Mouse (Mus musculus): Measurements from ENCODE around the gene Atxn1. TPM values are rescaled to one million over a fixed set of nuclear protein-coding genes. Genes with fewer than 3 reads are reported as not detected.

Gene Atxn1
- polyA plus RNA-seq, 1 experiment from 2014 or later: 4.6 TPM

DNA sequence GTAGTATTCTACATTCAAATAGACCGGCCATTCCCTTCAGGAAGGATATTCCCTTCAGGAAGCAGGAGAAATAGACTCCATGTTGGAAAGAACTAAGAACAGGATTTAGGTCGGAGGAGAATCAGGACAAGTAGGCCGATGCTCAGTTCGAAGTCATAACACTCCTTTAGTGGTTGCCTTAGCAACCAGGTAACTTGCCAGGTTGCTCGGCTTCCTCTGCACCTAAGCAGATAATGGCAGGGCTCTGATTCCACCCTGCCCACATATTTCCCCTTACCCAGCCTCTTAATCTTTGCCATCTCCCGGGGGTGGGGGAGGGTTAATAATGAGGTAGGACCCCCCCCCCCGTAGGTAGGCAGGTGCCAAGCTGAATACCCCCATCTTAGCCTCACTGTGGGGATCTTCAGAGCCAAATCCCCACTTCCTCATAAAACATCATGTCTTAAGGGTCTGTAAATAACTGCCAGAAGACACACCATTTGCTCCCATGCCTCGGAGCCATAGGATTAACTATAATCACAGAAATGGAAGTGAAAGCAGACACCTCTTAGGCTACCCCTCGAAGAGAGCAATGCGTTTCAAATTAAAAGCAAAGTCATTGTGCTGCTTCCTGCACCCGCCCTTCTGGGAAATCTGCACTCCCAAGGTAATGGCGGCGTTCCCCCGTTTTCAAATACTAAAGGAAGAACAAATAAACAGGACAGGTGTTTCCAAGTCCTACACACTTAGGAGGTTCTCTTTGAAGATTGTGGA, 240.1 kb downstream of the Atxn1 start:
- no peaks in the 10 kb centered on the region for H3K36me3 ChIP-seq
- peaks cover 11% of the 10 kb centered on the region; the same call in 1 of the 2 replicates for H3K4me1 ChIP-seq
- no peak; the same call in 1 of the 2 replicates for ATAC-seq (ENCODE audit: insufficient number of reproducible peaks, insufficient read depth, low FRiP score, low TSS enrichment)
- H3K27me3 ChIP-seq: no peaks in the 10 kb centered on the region
- H3K9me3 ChIP-seq: no peaks in the 10 kb centered on the region
- no peak overlapping the region for H3K4me3 ChIP-seq
- 55% methylated on average over 14 of the region's 14 CpGs for whole genome bisulfite sequencing
- 0 out of 2 replicates have a peak overlapping the region, but pooled peaks have one; percentile 7 for H3K4me2 ChIP-seq (replicated peaks)
- H3K9ac ChIP-seq: no peak overlapping the region
- H3K27ac ChIP-seq: no peak overlapping the region

DNA sequence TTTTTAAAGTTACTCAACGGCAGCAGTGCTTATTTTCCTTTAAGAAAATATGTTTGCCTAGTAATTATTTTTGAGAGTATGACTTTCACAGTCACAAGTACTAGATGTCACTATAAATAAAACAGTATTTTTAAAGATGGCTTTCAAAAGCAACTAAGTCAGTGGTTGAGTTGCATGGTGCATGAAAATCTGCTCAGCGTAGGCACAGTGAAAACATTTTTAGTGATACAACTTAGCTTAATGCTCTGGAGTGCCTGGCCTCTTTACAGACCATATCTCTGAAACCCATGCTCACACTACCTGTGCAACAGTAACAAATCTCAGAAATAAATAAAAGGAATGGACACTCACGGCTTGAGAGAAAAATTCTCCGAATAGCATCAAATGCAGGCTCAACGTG, 241.9 kb downstream of the Atxn1 start:
- no peaks in the 10 kb centered on the region for H3K27me3 ChIP-seq
- ATAC-seq (ENCODE audit: insufficient number of reproducible peaks, insufficient read depth, low FRiP score, low TSS enrichment): no peak
- no peak overlapping the region for H3K27ac ChIP-seq
- no peak overlapping the region for H3K9ac ChIP-seq
- H3K4me3 ChIP-seq: no peak overlapping the region
- no peaks in the 10 kb centered on the region for H3K9me3 ChIP-seq
- WGBS: 75% methylated on average over 5 of the region's 5 CpGs
- H3K4me2 ChIP-seq (replicated peaks): no peak overlapping the region
- H3K4me1 ChIP-seq: peaks cover 19% of the 10 kb centered on the region; the same call in 1 of the 2 replicates
- H3K36me3 ChIP-seq: no peaks in the 10 kb centered on the region

DNA sequence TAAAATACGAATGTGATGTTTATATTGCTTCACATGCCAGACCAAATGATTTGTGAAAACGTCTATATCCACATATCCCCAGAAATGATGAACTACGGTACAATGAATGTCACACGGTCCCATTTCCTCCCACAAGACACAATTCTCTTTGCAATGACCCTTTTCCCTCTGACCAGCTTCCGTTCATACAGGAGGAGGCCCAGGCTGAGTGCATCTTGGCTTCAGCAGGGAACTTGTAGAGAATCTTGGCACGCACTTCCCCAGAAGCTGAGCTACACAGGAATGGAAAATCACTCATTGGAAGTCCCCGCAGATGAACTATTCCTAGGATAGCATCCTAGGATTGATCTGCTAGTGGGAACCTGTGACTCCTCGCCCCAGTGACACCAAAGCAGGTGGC, 243.2 kb downstream of the Atxn1 start:
- ATAC-seq (ENCODE audit: insufficient number of reproducible peaks, insufficient read depth, low FRiP score, low TSS enrichment): no peak
- no peak overlapping the region for H3K4me2 ChIP-seq (replicated peaks)
- no peak overlapping the region for H3K9ac ChIP-seq
- H3K36me3 ChIP-seq: no peaks in the 10 kb centered on the region
- no peak overlapping the region for H3K4me3 ChIP-seq
- WGBS: 83% methylated on average over 8 of the region's 8 CpGs
- H3K27ac ChIP-seq: no peak overlapping the region
- peaks cover 19% of the 10 kb centered on the region; the same call in 1 of the 2 replicates for H3K4me1 ChIP-seq
- no peaks in the 10 kb centered on the region for H3K27me3 ChIP-seq
- H3K9me3 ChIP-seq: no peaks in the 10 kb centered on the region

DNA sequence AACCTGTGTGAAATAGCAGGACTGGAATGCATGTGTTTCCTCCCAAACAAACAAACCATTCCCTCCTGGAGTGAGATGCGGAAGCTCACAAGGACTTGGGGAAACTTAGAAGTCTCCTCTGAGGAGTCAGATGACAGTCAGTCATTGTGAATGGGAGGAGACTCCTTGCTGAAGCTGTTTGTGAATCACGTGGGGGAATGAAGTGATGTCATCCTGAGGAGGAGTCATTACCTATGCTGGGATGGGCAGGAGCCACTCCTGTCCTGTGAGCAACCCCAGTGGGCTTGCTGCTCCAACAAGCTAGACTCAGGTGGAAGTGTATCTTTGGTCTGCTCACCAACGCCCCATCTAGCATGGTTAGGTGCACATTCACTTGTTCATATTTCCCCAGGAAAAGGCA, 246.0 kb downstream of the Atxn1 start:
- H3K36me3 ChIP-seq: no peaks in the 10 kb centered on the region
- no peak for ATAC-seq (ENCODE audit: insufficient number of reproducible peaks, insufficient read depth, low FRiP score, low TSS enrichment)
- H3K27me3 ChIP-seq: no peaks in the 10 kb centered on the region
- H3K4me2 ChIP-seq (replicated peaks): no peak overlapping the region
- H3K4me3 ChIP-seq: no peak overlapping the region
- no peak overlapping the region for H3K9ac ChIP-seq
- H3K27ac ChIP-seq: no peak overlapping the region
- peaks cover 8% of the 10 kb centered on the region; the same call in 1 of the 2 replicates for H3K4me1 ChIP-seq
- 39% methylated on average over 3 of the region's 3 CpGs for WGBS
- H3K9me3 ChIP-seq: no peaks in the 10 kb centered on the region

DNA sequence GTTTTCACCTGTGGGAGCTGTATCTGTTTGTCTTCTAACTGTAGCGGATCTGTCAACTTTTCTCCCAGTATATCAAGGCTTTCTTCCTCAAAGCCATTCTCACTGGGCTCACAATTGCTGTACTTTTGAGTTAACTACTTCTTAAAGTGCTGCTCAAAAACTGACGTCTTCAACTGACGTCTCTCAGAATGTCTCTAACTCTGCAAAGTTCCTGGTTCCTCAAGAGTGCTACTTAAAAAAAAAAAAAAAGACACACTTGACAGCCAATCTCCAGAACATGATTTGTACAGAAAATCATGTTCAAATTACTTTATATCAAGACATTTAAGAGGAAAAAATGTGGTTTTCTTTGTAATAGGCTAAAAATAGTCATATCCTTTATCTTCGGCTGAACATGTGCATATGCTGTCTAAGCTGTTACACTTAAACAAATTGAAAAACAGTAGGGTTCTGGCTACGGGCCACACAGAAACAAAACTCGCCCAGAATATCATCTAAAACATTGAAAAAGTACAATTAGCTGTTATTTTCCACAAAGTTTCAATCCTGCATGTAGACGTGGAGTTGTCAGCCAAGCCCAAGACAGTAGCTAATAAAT, 249.1 kb downstream of the Atxn1 start:
- no peak overlapping the region for H3K27ac ChIP-seq
- no peak overlapping the region for H3K9ac ChIP-seq
- WGBS: 72% methylated on average over 7 of the region's 7 CpGs
- no peak overlapping the region for H3K4me2 ChIP-seq (replicated peaks)
- no peak for ATAC-seq (ENCODE audit: insufficient number of reproducible peaks, insufficient read depth, low FRiP score, low TSS enrichment)
- H3K4me1 ChIP-seq: peaks cover 8% of the 10 kb centered on the region; the same call in 1 of the 2 replicates
- no peaks in the 10 kb centered on the region for H3K9me3 ChIP-seq
- H3K27me3 ChIP-seq: no peaks in the 10 kb centered on the region
- no peaks in the 10 kb centered on the region for H3K36me3 ChIP-seq
- H3K4me3 ChIP-seq: no peak overlapping the region

DNA sequence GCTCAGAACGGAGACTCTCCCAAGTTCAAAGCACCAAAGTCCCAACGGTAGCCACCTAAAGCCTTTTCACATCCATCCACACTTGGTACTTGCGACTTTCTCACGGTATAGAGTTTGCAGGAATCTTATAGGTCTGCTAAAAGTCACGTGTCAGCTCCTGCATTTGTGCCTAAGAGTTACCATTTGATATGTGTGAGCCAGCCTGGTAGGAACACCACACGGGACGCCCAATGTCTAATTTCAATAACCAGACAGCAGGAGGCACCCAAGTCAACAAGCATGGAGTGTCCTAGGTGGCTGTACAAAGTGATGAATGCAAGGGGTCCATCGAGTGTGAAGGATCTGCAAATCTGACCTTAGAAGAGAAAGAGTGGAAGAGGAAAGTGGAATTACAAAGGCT, 254.8 kb downstream of the Atxn1 start:
- Histone ChIP-seq H3K27me3 (no peaks in the 10 kb centered on the region), H3K4me3 (no peak overlapping the region), H3K9ac (no peak overlapping the region), H3K27ac (no peak overlapping the region), H3K9me3 (no peaks in the 10 kb centered on the region), H3K4me2 (replicated peaks) (no peak overlapping the region), H3K36me3 (no peaks in the 10 kb centered on the region), H3K4me1 (no peaks in the 10 kb centered on the region)
- ATAC-seq (ENCODE audit: insufficient number of reproducible peaks, insufficient read depth, low FRiP score, low TSS enrichment): no peak
- 88% methylated on average over 8 of the region's 8 CpGs for WGBS

DNA sequence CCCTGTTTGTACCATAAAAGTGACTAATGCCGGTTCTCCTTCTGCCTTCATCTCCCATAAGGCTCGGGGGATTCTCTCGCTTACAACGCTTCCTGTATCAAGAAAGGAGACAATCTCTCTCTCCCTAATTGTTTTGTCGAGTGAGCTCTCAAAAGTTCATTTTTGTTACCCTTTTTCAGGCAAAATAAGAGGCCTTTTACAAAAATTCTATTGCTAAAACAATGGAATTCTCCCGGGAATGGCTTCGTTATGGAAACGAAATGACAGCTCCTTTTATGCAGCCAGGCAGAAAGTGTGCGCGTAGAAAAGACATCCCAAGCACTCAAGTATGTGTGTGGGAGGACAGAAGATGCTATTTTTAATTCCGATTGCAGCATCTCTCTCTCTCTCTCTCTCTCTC, 255.4 kb downstream of the Atxn1 start:
- Histone ChIP-seq H3K4me3 (no peak overlapping the region), H3K36me3 (no peaks in the 10 kb centered on the region), H3K27me3 (no peaks in the 10 kb centered on the region), H3K9me3 (no peaks in the 10 kb centered on the region), H3K27ac (no peak overlapping the region), H3K4me1 (no peaks in the 10 kb centered on the region), H3K4me2 (replicated peaks) (no peak overlapping the region), H3K9ac (no peak overlapping the region)
- ATAC-seq (ENCODE audit: insufficient number of reproducible peaks, insufficient read depth, low FRiP score, low TSS enrichment): no peak
- WGBS: 80% methylated on average over 11 of the region's 11 CpGs

DNA sequence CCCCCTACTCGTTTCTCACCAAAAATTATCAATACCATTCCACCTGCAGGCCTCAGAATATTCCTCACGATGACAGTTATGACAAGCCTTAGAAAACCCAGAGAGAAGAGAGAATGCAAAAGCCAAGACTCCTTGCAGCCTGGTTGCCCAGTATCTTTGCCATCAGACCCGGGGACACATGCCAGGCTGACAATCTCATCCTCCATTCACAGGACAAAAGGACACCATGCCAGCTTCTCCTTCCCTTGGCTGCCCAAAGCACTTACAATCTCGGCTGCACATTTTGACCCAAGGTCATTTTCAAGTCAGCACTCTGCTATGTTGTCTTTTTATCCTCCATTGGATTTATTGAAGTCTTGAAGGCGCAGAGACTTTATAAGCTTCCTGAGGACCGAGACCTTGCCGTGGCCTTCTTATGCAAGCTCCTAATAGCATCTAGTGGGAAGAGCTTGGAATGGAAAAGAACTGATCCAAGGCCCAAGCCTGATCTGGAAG, 263.5 kb downstream of the Atxn1 start:
- H3K9me3 ChIP-seq: no peaks in the 10 kb centered on the region
- no peaks in the 10 kb centered on the region for H3K36me3 ChIP-seq
- no peaks in the 10 kb centered on the region for H3K27me3 ChIP-seq
- H3K4me1 ChIP-seq: no peaks in the 10 kb centered on the region
- H3K4me2 ChIP-seq (replicated peaks): no peak overlapping the region
- no peak overlapping the region for H3K4me3 ChIP-seq
- H3K27ac ChIP-seq: no peak overlapping the region
- WGBS: 79% methylated on average over 7 of the region's 7 CpGs
- H3K9ac ChIP-seq: no peak overlapping the region
- no peak for ATAC-seq (ENCODE audit: insufficient number of reproducible peaks, insufficient read depth, low FRiP score, low TSS enrichment)

DNA sequence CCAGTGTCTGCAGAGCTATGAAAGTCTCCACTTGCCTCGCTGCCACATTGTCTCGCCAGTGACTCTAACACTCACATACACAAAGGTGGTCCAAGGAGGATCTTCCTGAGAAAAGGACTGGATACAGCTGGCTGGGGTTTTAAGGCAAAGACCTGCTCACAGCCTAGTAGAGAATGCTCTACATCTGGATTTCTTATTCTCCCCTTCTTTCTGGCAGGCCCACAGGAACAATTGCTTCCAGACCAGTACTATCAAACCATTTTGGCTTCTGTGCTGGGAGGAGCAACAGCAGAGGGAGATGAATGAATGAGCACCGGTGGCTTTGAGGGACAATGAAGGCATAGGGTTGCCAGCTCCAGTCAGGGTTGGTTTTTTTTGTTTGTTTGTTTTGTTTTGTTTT, 265.8 kb downstream of the Atxn1 start:
- Histone ChIP-seq H3K27ac (0 out of 2 replicates have a peak overlapping the region, but pooled peaks have one; percentile 8), H3K4me1 (no peaks in the 10 kb centered on the region), H3K4me2 (replicated peaks) (no peak overlapping the region), H3K9ac (no peak overlapping the region), H3K4me3 (no peak overlapping the region), H3K9me3 (no peaks in the 10 kb centered on the region), H3K27me3 (no peaks in the 10 kb centered on the region), H3K36me3 (no peaks in the 10 kb centered on the region)
- 62% methylated on average over 3 of the region's 3 CpGs for WGBS
- no peak for ATAC-seq (ENCODE audit: insufficient number of reproducible peaks, insufficient read depth, low FRiP score, low TSS enrichment)

DNA sequence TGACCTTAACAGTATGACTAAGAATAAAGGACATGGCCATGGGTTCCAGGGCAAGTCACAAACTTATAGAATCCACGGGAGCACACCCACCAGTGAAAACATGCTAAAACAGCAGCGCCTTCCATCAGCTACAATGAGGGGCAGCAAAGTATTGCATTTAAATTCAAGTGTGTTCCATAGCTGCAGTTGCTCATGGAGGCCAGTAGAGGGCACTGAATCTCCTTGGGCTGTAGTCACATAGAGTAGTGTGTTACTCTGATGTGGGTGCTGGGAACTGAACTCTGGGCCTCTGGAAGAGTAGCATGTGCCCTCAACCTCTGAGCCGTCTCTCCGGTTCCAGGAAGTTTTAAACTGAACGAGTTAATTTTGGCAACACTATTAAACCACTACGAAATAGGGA, 268.8 kb downstream of the Atxn1 start:
- Histone ChIP-seq H3K27ac (no peak overlapping the region), H3K9me3 (no peaks in the 10 kb centered on the region), H3K4me3 (no peak overlapping the region), H3K36me3 (no peaks in the 10 kb centered on the region), H3K4me2 (replicated peaks) (no peak overlapping the region), H3K4me1 (peaks cover 10% of the 10 kb centered on the region), H3K9ac (no peak overlapping the region), H3K27me3 (no peaks in the 10 kb centered on the region)
- 94% methylated on average over 6 of the region's 6 CpGs for WGBS
- no peak for ATAC-seq (ENCODE audit: insufficient number of reproducible peaks, insufficient read depth, low FRiP score, low TSS enrichment)

DNA sequence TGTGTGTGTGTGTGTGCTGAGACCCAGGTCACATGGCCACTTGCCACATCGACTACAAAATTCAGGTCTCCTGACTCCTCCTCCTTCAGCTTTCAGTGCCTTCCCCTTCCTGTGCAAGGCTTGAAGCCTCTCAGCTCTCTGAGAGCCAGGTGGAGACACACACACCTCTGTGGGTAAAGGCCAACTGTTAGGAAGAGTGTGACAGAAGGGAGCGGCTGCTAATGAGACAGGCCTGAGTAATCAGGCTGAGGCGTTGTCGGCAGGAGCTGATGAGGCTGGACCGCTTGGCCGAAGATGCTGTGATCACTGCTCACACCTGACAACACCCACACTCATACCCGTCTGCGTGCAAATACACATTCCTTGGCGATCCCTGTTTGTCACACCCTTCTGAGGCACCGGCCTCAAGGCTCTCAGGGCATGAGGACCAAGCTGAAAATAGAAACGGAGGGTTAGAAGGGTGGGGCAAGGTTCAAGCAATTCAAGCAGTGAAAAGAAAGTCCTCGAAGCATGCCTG, 269.8 kb downstream of the Atxn1 start:
- H3K27ac ChIP-seq: no peak overlapping the region
- peaks cover 10% of the 10 kb centered on the region for H3K4me1 ChIP-seq
- no peaks in the 10 kb centered on the region for H3K9me3 ChIP-seq
- H3K9ac ChIP-seq: no peak overlapping the region
- no peak overlapping the region for H3K4me2 ChIP-seq (replicated peaks)
- 89% methylated on average over 12 of the region's 12 CpGs for WGBS
- ATAC-seq (ENCODE audit: insufficient number of reproducible peaks, insufficient read depth, low FRiP score, low TSS enrichment): no peak
- no peaks in the 10 kb centered on the region for H3K36me3 ChIP-seq
- H3K4me3 ChIP-seq: no peak overlapping the region
- no peaks in the 10 kb centered on the region for H3K27me3 ChIP-seq

DNA sequence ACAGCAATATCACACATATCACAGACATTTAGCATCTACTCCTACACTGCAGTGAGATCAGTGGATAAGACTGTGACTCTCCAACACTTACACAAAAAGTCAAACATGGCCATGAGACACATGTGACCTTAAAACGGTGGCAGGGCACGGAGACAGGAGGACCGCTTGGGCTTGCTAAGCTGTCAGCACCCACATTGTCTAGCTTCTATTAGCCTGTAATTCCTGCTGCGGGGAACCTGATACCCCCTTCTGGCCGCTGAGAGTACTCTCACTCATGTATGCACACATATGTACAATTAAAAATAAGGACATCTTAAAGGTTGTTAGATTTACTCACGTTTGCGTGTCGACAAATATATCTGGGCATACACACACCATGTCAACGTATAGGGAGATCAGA, 270.9 kb downstream of the Atxn1 start:
- Histone ChIP-seq H3K4me3 (no peak overlapping the region), H3K9ac (no peak overlapping the region), H3K27me3 (no peaks in the 10 kb centered on the region), H3K27ac (no peak overlapping the region), H3K9me3 (no peaks in the 10 kb centered on the region), H3K36me3 (no peaks in the 10 kb centered on the region), H3K4me1 (peaks cover 10% of the 10 kb centered on the region), H3K4me2 (replicated peaks) (no peak overlapping the region)
- 78% methylated on average over 9 of the region's 9 CpGs for WGBS
- no peak for ATAC-seq (ENCODE audit: insufficient number of reproducible peaks, insufficient read depth, low FRiP score, low TSS enrichment)

Measured in embryonic facial prominence, embryonic 12.5 days (tissue).